Mouse (Mus musculus) gastrocnemius, adult 2 months (tissue): ENCODE results near the gene Lrriq1. TPM values are rescaled to one million over a fixed set of nuclear protein-coding genes. Genes with fewer than 3 reads are reported as not detected.

ENCODE experiments used
- DNase-seq: peaks from one replicate; pipeline ENCODE4 v3.0.0; 2022
- H3K27ac ChIP-seq: fragments of 200-600 bp; 2 replicates; pipeline ENCODE4 v1.8.1; 2022; ENCODE audit warnings: mild to moderate bottlenecking
- H3K4me3 ChIP-seq: fragments of 200-600 bp; 2 replicates; pipeline ENCODE4 v1.8.1; 2022; ENCODE audit warnings: mild to moderate bottlenecking, moderate library complexity
- CTCF ChIP-seq: fragments of 200-600 bp; IDR thresholded peaks from 2 replicates; pipeline ENCODE4 v1.8.1; 2022; ENCODE audit warnings: antibody characterized with exemption, mild to moderate bottlenecking, moderate library complexity
- intact Hi-C: fragments of 180-260 bp; cut with DNase I; formaldehyde crosslinking; loops from one replicate; pipeline ENCODE4 v1.15.1; 2025
- long read RNA-seq, 2 experiments: library from polyadenylated mRNA; stranded (forward); transcript quantifications; one replicate each; pipeline ENCODE4 v2.0.0; 2021
- total RNA-seq, 2 experiments: library from RNA; stranded (reverse); gene quantifications; 2 replicates each; pipeline ENCODE4 v1.2.3; 2021

The Lrriq1 gene
- not detected for total RNA-seq
- long read RNA-seq, experiment 1, result 0 reads
- long read RNA-seq, experiment 2, result 0 reads

DNA sequence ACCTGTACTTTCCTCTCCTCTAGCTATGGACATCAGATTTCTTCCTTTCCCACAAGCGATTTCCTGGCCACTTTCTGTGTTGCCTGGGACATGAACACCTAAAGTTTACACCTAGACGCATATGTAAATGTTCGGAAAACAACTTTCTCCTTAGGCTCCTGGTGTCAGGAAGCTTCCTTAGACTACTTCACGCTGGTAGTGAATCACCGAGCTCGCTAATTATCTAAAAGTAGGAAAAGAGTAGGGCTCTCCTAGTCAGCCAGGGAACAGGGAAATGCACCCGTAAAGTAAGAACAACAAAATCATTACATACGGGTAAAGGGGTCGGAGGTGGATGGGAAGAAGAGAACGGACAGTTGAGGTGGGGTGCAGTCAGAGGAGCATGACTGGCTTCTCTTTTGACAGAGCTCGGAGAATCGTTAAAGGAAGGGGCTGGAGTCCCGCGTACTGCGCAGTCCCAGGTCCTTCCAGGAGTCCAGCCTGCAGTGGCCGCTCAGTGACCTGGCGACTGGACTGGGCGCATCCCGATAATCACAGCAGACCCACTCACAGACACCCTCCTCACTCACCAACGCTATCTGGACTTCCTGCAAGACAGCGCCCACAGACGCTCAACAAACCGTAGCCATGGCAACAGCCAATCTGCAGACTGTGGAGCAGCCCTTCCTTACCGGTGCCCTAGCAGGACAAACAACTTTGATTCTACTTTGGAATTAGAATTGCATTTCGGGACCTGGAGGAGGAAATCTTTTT, at the start of gene Lrriq1:
Gene Lrriq1 (minus strand): TSS at position 616 of the 753 bp plus-strand sequence.
- Histone ChIP-seq H3K4me3 (peak within 1 kb of the TSS; percentile 53), H3K27ac (no peak within 1 kb of the TSS)
- TF ChIP-seq CTCF, result no peak
- intact Hi-C loops, result no loop called here
- peak; percentile 21 for DNase-seq

DNA sequence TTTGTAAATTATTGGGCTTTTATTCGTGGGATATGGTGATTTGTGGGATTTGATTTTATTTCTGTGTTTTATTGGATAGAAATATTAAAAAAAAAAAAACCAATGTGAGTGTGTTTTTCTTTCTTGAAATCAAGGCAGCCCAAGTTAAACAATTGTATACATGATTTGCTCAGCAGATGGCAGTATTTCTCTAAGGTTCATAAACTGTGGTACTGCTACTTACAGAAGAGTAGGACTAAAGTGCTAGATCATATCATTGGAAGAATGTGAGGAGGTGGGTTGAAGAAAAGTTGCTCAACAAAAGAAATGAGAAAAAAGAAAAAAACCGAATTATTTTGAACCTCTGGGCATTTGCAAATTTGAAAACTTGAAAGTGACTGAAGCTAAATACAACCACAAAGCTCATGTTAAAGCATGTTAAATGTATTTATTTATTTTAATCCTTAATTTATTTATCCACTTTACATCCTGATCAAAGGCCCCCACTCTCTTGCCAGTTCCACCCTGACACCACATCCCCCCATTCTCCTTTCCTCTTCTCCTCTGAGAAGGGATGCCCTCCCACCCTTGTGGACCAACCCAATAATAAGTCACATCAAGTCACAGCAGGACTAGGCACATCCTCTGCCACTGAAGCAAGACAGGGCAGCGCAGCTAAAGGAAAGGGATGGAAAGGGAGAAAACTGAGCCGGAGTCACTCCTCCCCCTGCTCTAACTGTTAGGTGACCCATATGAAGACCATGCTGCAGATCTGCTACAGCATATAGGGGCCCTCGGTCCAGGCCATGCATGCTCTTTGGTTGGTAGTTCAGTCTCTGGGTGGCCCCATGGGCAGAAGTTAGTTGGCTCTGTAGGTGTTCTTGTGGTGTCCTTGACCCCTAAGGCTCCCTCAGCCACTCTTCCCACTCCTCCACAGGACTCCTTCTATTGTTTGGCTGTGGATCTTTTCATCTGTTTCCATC, 18.0 kb upstream of the Lrriq1 start:
- intact Hi-C loops, result no loop called here
- Histone ChIP-seq H3K27ac (no peak overlapping the region), H3K4me3 (no peak overlapping the region)
- no peak for DNase-seq
- peak; percentile 13; the same call in 1 of the 2 replicates for TF ChIP-seq CTCF

DNA sequence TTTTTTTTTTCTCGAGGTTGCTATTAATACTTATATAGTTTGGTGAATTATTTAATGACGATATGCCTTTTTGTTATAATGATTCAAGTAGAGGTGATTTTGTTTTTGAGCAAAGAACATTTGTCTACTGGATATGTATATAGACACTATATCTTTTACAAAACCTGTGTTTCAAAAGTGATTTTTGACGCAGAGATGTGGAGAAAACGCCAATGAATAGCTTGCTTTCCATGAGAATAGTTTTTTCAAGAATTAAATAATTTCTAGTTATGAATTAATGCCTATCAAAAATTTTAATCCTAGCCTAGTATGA, 294 bp upstream of the Lrriq1 start:
- no peak overlapping the region for H3K4me3 ChIP-seq
- H3K27ac ChIP-seq, result no peak overlapping the region
- TF ChIP-seq CTCF, result no peak
- intact Hi-C loops, result no loop called here
- no peak for DNase-seq

DNA sequence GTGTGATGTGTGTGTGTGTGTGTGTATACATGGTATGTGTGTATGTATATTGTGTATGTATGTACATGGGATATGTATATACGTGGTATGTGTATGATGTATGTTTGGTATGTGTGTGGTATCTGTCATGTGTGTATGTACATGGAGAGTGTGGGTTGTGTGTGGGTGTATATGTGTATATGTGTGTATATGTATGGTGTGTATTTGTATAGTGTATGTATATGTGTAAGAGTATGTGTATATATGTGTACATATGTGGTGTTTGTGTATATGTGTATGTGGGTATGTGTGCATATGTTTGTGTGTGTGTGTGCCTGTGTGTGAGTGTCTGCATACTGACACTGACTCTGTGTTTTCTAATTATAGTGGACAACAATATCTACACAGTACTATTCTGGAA, 9.5 kb downstream of the Lrriq1 start:
- intact Hi-C loops, result no loop called here
- Histone ChIP-seq H3K27ac (no peak overlapping the region), H3K4me3 (no peak overlapping the region)
- TF ChIP-seq CTCF, result no peak
- no peak for DNase-seq

DNA sequence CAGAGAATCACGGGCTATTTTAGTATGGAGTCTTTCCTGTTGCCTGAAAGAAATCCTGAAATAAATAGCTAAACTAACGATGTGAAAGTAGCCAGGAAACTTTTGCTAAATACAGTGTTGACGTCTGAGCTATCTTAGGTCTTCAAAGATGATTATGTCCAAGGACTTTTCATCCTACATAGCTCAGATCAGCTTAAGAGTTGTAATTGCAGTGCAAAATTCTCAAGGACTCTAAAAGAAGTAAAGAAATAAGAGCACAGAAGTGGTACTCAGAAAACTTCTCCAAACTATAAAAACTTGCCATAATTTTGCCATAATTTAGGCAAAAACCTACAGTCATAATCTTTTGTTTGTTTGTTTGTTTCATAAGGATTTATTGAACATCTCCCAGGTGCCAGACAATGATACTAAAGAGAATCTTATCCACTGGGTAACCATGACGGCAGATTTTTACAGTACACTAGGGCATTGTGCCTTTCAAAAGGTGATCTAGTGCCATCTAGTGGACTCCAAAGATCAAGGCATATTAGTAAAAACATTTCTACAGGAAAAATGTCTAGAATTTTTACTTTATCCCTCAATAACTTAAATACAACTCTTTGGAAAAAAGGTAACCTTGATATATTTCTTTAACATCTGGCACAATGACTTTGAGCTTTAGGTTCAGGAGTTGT, 41.3 kb downstream of the Lrriq1 start:
- no peak for DNase-seq

DNA sequence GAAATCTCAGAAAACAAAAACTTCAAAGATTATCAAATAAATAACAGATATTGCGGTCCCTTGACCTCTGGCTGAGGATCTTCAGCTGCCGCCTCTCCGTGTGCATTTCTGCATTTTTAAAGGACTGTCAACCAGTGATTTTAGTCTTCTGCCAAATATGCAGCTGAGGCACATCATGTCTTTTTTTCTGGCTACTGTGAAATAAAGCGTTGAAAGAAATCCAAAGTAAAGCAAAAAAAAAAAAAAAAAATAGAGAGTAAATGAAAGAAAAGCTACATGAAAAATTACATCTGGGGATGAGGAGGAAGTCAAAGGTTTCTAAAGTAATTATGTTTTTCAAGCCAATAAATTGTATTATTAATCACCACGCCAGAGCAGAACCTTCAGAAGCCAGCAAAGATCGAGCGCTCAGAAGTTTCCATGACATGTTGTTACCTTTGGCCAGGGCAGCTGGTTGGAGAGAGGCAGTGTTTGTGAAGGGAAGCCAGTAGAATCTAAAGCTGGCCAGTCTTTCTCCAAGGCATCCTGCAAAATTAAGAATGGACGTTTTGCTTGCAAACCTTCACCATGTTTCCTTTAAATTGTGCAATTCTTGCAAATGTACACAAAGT, 90.2 kb downstream of the Lrriq1 start:
- intact Hi-C loops, result no loop called here
- H3K4me3 ChIP-seq, result no peak overlapping the region
- TF ChIP-seq CTCF, result no peak
- DNase-seq, result no peak
- H3K27ac ChIP-seq, result no peak overlapping the region

More for the DNA sequence above, 41.3 kb downstream of the Lrriq1 start:
- intact Hi-C loops, result no loop called here
- Histone ChIP-seq H3K4me3 (no peak overlapping the region), H3K27ac (no peak overlapping the region)
- TF ChIP-seq CTCF, result peak; percentile 45

DNA sequence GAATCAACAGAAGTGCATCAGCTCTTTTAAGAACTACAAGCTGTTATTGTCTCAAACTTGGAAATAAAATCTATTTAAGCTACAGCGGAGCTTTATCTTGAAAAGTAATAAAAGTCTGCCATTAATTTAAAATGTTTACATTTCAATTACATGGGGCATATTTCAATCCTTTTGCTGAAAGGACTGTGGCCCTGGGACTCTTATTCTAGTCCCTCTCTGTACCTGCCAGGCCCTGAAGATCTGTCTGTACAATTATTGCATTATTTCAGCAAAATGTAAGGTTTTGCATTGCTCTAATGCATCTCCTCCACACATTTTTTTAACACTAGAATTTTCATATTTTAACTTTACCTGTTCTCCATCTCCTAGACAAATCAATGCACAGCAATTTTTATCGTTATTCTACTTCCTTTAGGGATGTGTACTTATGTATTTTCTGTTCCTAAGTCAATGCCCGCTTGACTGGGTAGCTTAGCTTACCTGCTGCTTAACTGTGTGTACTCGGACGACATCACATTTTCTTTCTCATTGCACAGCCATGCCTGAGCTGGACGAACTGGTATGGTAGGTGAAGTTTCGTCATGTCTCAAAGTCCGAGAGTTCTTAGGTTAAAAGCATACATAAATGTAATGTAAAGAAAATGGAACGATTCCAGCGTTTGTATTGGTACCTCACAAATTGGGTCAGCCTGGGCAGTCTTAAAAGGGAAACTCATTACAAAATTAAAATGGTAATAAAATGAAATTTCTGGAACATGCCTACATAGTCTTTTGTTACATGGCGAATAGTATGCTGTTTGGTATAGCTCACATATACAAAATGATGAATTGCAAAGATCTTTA, 91.0 kb downstream of the Lrriq1 start:
- Histone ChIP-seq H3K4me3 (no peak overlapping the region), H3K27ac (no peak overlapping the region)
- DNase-seq, result no peak
- no peak for TF ChIP-seq CTCF
- intact Hi-C loops, result no loop called here

DNA sequence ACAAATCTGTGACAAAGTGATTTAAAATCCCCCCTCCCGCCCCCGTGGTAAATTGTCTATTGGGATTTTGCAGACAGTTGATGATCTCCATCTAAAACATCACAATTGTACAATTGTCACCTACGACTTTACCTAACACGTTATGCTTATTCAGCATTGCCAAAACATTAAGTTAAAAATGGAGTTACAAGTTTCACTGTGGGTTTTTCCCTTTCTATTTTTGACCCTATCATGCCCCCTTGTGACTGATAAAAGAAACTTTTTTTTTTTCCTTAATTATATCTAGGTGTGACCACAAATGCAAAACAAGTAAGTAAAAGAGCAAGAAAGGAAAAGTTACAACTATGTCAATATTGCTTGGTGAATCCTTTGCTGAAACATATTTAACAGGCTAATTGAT, 93.6 kb downstream of the Lrriq1 start:
- intact Hi-C loops, result no loop called here
- DNase-seq, result no peak
- Histone ChIP-seq H3K4me3 (no peak overlapping the region), H3K27ac (no peak overlapping the region)
- TF ChIP-seq CTCF, result no peak

DNA sequence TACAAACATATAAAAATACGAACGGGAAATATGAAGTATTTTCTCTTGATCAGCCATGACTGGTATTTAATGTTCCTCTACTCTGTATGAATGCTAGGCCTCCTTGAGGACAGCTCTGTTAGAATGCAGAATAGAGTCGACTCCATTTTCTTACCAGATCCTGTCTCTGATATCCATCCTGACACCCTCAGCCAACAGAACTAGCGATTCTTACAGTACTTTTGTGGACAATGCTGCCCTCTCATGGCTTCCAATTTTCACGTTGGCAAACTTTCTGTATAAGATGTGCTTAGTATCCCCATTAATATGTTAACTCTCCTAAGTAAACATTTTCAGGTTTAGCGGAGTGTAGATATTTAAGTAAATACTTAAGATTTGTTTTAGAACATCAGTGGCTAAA, 94.6 kb downstream of the Lrriq1 start:
- intact Hi-C loops, result no loop called here

DNA sequence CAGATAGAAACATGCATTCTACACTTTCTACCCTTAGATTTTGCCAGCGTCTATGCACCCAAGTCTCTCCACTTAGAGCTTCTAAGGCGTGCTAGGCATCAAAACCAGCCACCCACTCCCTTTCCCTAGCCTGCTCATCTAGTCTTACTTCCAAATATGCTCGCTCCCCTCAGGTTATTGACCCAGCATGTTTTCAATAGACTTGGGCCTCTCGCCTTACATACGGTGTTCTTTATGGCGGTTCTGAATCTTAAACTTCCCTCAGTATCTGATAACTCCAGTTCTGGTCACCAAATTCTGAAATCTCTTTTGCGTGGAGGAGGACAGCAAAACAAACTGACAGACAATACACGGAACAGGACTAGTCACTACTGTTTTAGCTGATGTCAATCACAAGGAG, 95.5 kb downstream of the Lrriq1 start:
- no peak overlapping the region for H3K27ac ChIP-seq
- no peak overlapping the region for H3K4me3 ChIP-seq
- no peak for TF ChIP-seq CTCF
- intact Hi-C loops, result no loop called here
- no peak for DNase-seq

More for the DNA sequence above, 94.6 kb downstream of the Lrriq1 start:
- no peak overlapping the region for H3K27ac ChIP-seq
- no peak for DNase-seq
- H3K4me3 ChIP-seq, result no peak overlapping the region
- no peak for TF ChIP-seq CTCF

DNA sequence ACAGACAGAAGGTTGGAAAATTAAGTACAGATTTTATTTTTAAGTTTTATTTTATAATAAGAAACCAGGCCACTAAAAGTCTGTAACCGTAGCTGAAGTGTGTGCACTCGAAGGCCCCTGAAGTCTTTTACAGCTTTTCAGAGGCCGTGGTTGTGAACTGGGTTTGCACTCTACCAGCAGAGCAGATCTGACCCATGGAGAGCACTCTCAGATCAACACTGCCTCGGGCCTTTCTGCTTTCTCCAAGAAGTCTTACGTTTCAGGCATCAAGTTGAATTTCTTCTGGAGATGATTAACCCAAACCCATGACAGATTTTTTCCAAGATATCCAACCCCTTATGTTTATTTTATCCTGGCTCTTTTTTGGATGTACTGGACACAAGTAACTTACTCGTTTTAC, 121.5 kb downstream of the Lrriq1 start:
- Histone ChIP-seq H3K4me3 (no peak overlapping the region), H3K27ac (no peak overlapping the region)
- DNase-seq, result no peak
- no peak for TF ChIP-seq CTCF
- intact Hi-C loops, result no loop called here

DNA sequence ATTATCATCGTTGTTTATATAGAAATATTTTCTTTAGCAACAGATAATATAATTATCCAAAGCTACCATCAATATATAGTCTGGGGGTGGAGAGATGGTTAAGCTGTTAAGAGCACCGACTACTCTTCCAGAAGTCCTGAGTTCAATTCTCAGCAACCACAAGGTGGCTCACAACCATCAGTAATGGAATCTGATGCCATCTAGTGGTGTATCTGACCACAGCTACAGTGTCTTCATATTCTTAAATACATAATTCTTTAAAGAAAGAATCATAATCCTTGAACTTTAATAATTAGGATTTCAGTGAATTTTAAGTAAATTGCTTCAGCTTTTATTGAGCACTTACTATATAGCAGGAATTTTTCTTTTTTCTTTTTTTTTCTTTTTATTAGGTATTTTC, 128.0 kb downstream of the Lrriq1 start:
- no peak for TF ChIP-seq CTCF
- intact Hi-C loops, result no loop called here
- Histone ChIP-seq H3K4me3 (no peak overlapping the region), H3K27ac (no peak overlapping the region)
- no peak for DNase-seq
